8 mouse cellular contexts compared by ENCODE assay signal in genomic region chr10:119692284-119692890, GRCm38 (mm10).
DNase-seq lines count a peak whose midpoint lies in the region; ATAC-seq lines count a peak whose summit lies in the region.

No protein-coding gene starts in this region.

- no peak overlapping the region for H3K27ac ChIP-seq in liver, embryonic 11.5 days (ENCODE audit: low read depth, low read length)
- H3K27ac ChIP-seq in hindbrain, embryonic 16.5 days (ENCODE audit: low read depth, low read length), result peak overlapping the region; percentile 26
- H3K27ac ChIP-seq in midbrain, embryonic 12.5 days (replicated peaks), result peak overlapping the region; percentile 89

- no peaks in the 10 kb centered on the region for H3K36me3 ChIP-seq in liver, embryonic 11.5 days (ENCODE audit: control insufficient read depth, insufficient read depth, low read length)
- H3K36me3 ChIP-seq in hindbrain, embryonic 16.5 days (ENCODE audit: control insufficient read depth, insufficient read depth, low read length), result no peaks in the 10 kb centered on the region
- H3K36me3 ChIP-seq in midbrain, embryonic 12.5 days, result no peaks in the 10 kb centered on the region

- peaks cover 19% of the 10 kb centered on the region for H3K27me3 ChIP-seq in liver, embryonic 11.5 days (replicated peaks; ENCODE audit: control insufficient read depth, insufficient read depth, low read length)
- H3K27me3 ChIP-seq in hindbrain, embryonic 16.5 days (replicated peaks; ENCODE audit: control insufficient read depth, insufficient read depth, low read length), result no peaks in the 10 kb centered on the region
- H3K27me3 ChIP-seq in midbrain, embryonic 12.5 days, result peaks cover 4% of the 10 kb centered on the region; the same call in 1 of the 2 replicates

- WGBS in liver, embryonic 11.5 days, result 5% methylated on average over 26 of the region's 26 CpGs
- 2% methylated on average over 26 of the region's 26 CpGs for WGBS in hindbrain, embryonic 16.5 days
- WGBS in midbrain, embryonic 12.5 days, result 2% methylated on average over 26 of the region's 26 CpGs

- peak; percentile 10 for DNase-seq in adrenal gland, postnatal 10 days
- no peak for DNase-seq in adrenal gland, adult 8-10 months
- peak; percentile 39 for DNase-seq in liver, embryonic 11.5 days (ENCODE audit: low spot score)
- DNase-seq in liver, result no peak
- DNase-seq in urinary bladder, postnatal 10 days (ENCODE audit: low spot score), result no peak

- 0 out of 2 replicates have a peak, but pooled peaks cover 2% of the 10 kb centered on the region for H3K4me1 ChIP-seq in liver, embryonic 11.5 days (replicated peaks; ENCODE audit: control insufficient read depth, insufficient read depth, low read length)
- H3K4me1 ChIP-seq in hindbrain, embryonic 16.5 days (ENCODE audit: control insufficient read depth, insufficient read depth, low read depth, low read length), result peaks cover 30% of the 10 kb centered on the region
- H3K4me1 ChIP-seq in midbrain, embryonic 12.5 days, result peaks cover 39% of the 10 kb centered on the region

- H3K4me2 ChIP-seq in liver, embryonic 11.5 days, result peak overlapping the region; percentile 57
- H3K4me2 ChIP-seq in hindbrain, embryonic 16.5 days (ENCODE audit: low read length), result peak overlapping the region; percentile 83
- peak overlapping the region; percentile 85 for H3K4me2 ChIP-seq in midbrain, embryonic 12.5 days (replicated peaks)

- H3K4me3 ChIP-seq in liver, embryonic 11.5 days (ENCODE audit: low read depth, low read length), result peak overlapping the region; percentile 28; the same call in 1 of the 2 replicates
- H3K4me3 ChIP-seq in hindbrain, embryonic 16.5 days (ENCODE audit: low read length), result peak overlapping the region; percentile 46
- peak overlapping the region; percentile 52 for H3K4me3 ChIP-seq in midbrain, embryonic 12.5 days

- no peak overlapping the region for H3K9ac ChIP-seq in liver, embryonic 11.5 days (ENCODE audit: low read depth, low read length)
- peak overlapping the region; percentile 49 for H3K9ac ChIP-seq in hindbrain, embryonic 16.5 days (ENCODE audit: low read depth, low read length)
- H3K9ac ChIP-seq in midbrain, embryonic 12.5 days (replicated peaks), result peak overlapping the region; percentile 65

- no peaks in the 10 kb centered on the region for H3K9me3 ChIP-seq in liver, embryonic 11.5 days (ENCODE audit: control insufficient read depth, low read length)
- H3K9me3 ChIP-seq in hindbrain, embryonic 16.5 days (ENCODE audit: control insufficient read depth, low read length), result no peaks in the 10 kb centered on the region
- no peaks in the 10 kb centered on the region for H3K9me3 ChIP-seq in midbrain, embryonic 12.5 days

- no peak for ATAC-seq in liver, embryonic 11.5 days (replicated peaks; ENCODE audit: low FRiP score)
- peak; percentile 57 for ATAC-seq in hindbrain, embryonic 16.5 days
- peak; percentile 65 for ATAC-seq in midbrain, embryonic 12.5 days (ENCODE audit: low FRiP score, low read depth)
- no peak for ATAC-seq in megakaryocyte, adult 5-6 weeks (ENCODE audit: poor library complexity, severe bottlenecking)

Comparison
In these comparisons a context has a peak if more than half of its experiments do, and no peak if none do; other contexts are left out.
1. DNase-seq: peak in adrenal gland, postnatal 10 days (single experiment) and liver, embryonic 11.5 days (single experiment); none in adrenal gland, adult 8-10 months (single experiment), liver (single experiment) and urinary bladder, postnatal 10 days (single experiment).
2. ATAC-seq: peak in hindbrain, embryonic 16.5 days (single experiment) and midbrain, embryonic 12.5 days (single experiment); none in liver, embryonic 11.5 days (single experiment) and megakaryocyte, adult 5-6 weeks (single experiment).
3. Peak in every context shown above with its lines, with median percentiles within 50 percentile points of each other: H3K4me2 ChIP-seq and H3K4me3 ChIP-seq.